Mouse (Mus musculus) thymus, adult 18-20 months (tissue): Measurements from ENCODE around the gene Prr11.

Experiments used
- DNase-seq, 2 experiments: peaks; one replicate each; pipeline ENCODE4 v3.0.0; 2022; ENCODE audit warnings: mixed read lengths in 2 of 2

Prr11 gene

GRCm38 (mm10) chr11:87046968-87047367 is 61.5 kb downstream of the Prr11 start:
- no peak for DNase-seq

DNA sequence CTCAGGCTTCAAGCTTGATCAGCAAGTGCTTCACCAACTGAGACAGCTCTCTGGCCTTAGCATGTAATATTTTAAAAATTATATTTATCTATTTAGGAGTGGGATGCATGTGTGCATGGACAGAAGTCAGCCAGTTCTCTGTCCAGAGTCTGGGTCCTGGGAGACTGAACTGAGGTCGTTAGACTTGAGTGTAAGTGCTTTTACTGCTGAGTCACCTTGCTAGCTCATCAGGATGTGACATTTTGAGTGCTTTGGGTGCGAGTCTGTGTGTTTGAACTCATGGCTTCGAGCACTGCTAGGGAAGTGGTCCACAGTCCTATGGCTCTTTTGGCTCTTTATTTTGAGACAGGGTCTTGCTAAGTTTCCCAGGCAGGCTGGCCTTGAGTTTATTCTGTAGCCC is 65.5 kb downstream of the Prr11 start:
- DNase-seq = no peak

DNA sequence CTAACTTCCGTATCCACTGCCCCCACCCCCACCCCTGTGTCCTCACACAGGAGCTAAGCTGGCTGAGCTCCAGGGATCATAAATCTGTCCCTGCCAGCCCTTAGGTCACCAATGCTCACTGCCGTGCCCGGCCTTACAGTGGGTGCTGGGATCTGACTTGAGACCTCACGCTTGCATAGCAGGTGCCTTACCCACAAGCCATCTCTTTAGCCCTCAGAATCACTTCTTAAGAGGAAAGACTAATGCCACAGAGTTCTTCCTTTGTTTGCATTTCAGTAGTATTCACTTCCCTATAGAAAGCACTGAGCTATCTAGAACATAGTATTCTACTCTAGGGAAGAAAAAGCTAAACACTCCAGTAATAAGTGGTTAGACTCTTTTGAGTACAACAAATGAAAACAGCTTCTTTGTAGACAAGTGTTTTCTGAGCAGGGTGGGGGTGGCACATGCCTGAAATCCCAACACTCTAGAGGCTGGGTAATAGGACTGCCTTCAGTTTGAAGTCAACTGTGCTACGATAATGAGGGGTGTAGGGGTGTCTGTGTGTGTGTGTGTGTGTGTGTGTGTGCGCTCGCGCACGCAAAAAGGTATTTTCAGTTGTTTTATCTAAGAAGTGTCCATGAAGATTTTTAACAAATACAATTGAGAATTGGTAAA is 69.1 kb downstream of the Prr11 start:
- no peak for DNase-seq
